Mouse (Mus musculus) neural tube, embryonic 12.5 days (tissue): ENCODE data around the gene AL732309.1. TPM values are rescaled to one million over a fixed set of nuclear protein-coding genes. Genes with fewer than 3 reads are reported as not detected.

Source experiments
- ATAC-seq: fragments of 200-750 bp; cut with Nextera tagmentation; 2 replicates; pipeline ENCODE4 v1.8.0; 2017; ENCODE audit warnings: low read depth, mild to moderate bottlenecking, moderate TSS enrichment, moderate library complexity; ENCODE audit not compliant: low FRiP score
- H3K27ac ChIP-seq: fragments of 300-500 bp; sonication (generic); 2 replicates; pipeline ENCODE4 v1.5.1; 2016
- H3K27me3 ChIP-seq: fragments of 300-500 bp; sonication (generic); replicated peaks from 2 replicates; pipeline ENCODE4 v1.6.1; 2016; ENCODE audit warnings: mild to moderate bottlenecking
- H3K36me3 ChIP-seq: fragments of 300-500 bp; sonication (generic); 2 replicates; pipeline ENCODE4 v1.6.1; 2016; ENCODE audit warnings: mild to moderate bottlenecking
- H3K4me1 ChIP-seq: fragments of 300-500 bp; sonication (generic); 2 replicates; pipeline ENCODE4 v1.6.1; 2016
- H3K4me2 ChIP-seq: fragments of 300-500 bp; sonication (generic); replicated peaks from 2 replicates; pipeline ENCODE4 v1.6.1; 2016; ENCODE audit warnings: mild to moderate bottlenecking
- H3K4me3 ChIP-seq: fragments of 300-500 bp; sonication (generic); 2 replicates; pipeline ENCODE4 v1.5.1; 2016
- H3K9ac ChIP-seq: fragments of 300-500 bp; sonication (generic); 2 replicates; pipeline ENCODE4 v1.6.1; 2016; ENCODE audit warnings: mild to moderate bottlenecking
- H3K9me3 ChIP-seq: fragments of 300-500 bp; sonication (generic); 2 replicates; pipeline ENCODE4 v1.6.1; 2016; ENCODE audit warnings: mild to moderate bottlenecking
- WGBS: fragments of 180-500 bp; shearing (Covaris S2); methylation state at CpG from one replicate; pipeline ENCODE4 v1.1.7; 2016; 5-methylcytosine and 5-hydroxymethylcytosine counted together
- polyA plus RNA-seq: library from polyadenylated mRNA; unstranded; fragments of >200 nt; fragmentation: Nextera tagmentation; extraction: Ambion mirVana; gene quantifications from 2 replicates; pipeline ENCODE4 v1.2.1, GENCODE M21; 2016

AL732309.1 gene
- polyA plus RNA-seq, 1 experiment from 2014 or later, result 5.2 TPM

- ATAC-seq, result no peak
- H3K27ac ChIP-seq, result no peak overlapping the region
- H3K9ac ChIP-seq, result no peak overlapping the region
- peaks cover 3% of the 10 kb centered on the region; the same call in 1 of the 2 replicates for H3K4me1 ChIP-seq
- H3K27me3 ChIP-seq, result peaks cover 32% of the 10 kb centered on the region
- no peak overlapping the region for H3K4me2 ChIP-seq
- H3K9me3 ChIP-seq, result no peaks in the 10 kb centered on the region
- H3K4me3 ChIP-seq, result no peak overlapping the region
- H3K36me3 ChIP-seq, result peaks cover 51% of the 10 kb centered on the region
Measured at GRCm38 (mm10) chr2:25197946-25198345, 48.7 kb downstream of the AL732309.1 start.

- 22% methylated on average over 2 of the region's 2 CpGs for WGBS
- ATAC-seq, result no peak
- H3K9me3 ChIP-seq, result no peaks in the 10 kb centered on the region
- H3K27me3 ChIP-seq, result peaks cover 32% of the 10 kb centered on the region
- H3K4me2 ChIP-seq, result no peak overlapping the region
- H3K4me3 ChIP-seq, result no peak overlapping the region
- no peak overlapping the region for H3K27ac ChIP-seq
- peaks cover 3% of the 10 kb centered on the region; the same call in 1 of the 2 replicates for H3K4me1 ChIP-seq
- H3K9ac ChIP-seq, result no peak overlapping the region
- H3K36me3 ChIP-seq, result peaks cover 44% of the 10 kb centered on the region
Measured at GRCm38 (mm10) chr2:25197191-25197590, 49.5 kb downstream of the AL732309.1 start.

GRCm38 (mm10) chr2:25196172-25196954 lies 50.3 kb downstream of the AL732309.1 start, which contains the start of gene Tor4a:
TSS of gene Tor4a (minus strand) at chr2:25196886.
- no peak within 1 kb of the TSS for H3K27ac ChIP-seq
- peak within 1 kb of the TSS; percentile 21; the same call in 1 of the 2 replicates for H3K9ac ChIP-seq
- no peaks in the 10 kb centered on the region for H3K9me3 ChIP-seq
- peak within 1 kb of the TSS; percentile 40 for H3K4me2 ChIP-seq
- 14% methylated on average over 8 of the region's 8 CpGs for WGBS
- no peak for ATAC-seq
- peaks cover 3% of the 10 kb centered on the region; the same call in 1 of the 2 replicates for H3K4me1 ChIP-seq
- peaks cover 37% of the 10 kb centered on the region for H3K36me3 ChIP-seq
- no peak within 1 kb of the TSS for H3K4me3 ChIP-seq
- peaks cover 32% of the 10 kb centered on the region for H3K27me3 ChIP-seq

DNA sequence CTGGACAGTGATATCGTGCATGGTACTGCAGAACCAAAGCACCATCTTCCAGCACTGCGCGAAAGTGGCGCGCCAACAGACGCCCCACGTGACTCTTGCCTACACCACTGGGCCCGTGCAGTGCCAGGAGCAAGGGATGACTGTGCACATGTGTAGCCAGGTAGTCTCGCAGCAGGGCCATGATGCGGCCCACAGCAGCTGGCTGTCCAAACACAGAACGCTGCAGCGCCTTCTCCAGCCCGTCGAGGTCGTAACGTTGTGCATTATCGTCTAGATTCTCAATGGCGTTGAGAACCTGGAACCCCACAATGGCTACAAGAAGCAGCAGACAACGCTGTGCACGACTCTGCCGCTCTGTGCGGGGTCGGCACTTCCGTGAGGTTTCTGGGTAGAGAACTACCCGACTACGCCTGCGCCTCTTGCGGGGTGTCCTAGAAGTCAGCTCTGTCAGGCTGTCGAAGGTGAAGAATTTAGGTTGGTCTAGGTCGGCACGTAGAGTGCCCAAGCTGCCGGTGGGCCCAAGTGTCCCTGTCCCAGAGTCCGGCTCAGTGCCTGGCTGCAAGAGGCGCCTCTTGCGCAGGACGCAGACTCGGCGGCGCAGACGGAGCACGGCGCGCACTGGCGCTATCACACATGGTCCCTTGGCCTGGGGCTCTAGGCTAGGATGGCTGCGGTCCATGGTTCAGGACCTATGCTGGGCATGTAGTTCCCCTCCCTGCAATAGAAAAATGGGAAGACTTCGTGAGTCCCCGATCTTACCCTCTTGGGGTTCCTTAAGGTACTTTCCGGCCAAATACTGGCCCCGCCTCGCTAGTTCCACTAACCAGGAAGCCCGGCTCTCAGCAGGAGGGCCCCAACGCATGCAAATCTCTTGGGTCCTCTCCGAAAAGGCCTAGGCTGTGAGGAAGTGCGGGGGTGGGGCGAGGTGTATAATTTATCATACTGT lies 51.2 kb downstream of the AL732309.1 start:
- no peak overlapping the region for H3K27ac ChIP-seq
- no peak for ATAC-seq
- 21% methylated on average over 55 of the region's 55 CpGs for WGBS
- H3K4me1 ChIP-seq, result peaks cover 3% of the 10 kb centered on the region; the same call in 1 of the 2 replicates
- no peaks in the 10 kb centered on the region for H3K9me3 ChIP-seq
- peak overlapping the region; percentile 21; the same call in 1 of the 2 replicates for H3K9ac ChIP-seq
- peak overlapping the region; percentile 40 for H3K4me2 ChIP-seq
- no peak overlapping the region for H3K4me3 ChIP-seq
- H3K36me3 ChIP-seq, result peaks cover 28% of the 10 kb centered on the region
- H3K27me3 ChIP-seq, result peaks cover 32% of the 10 kb centered on the region

Other genes with a start within 250 kb of the AL732309.1 start
- gene Nsmf, start 192.5 kb downstream of the AL732309.1 start, polyA plus RNA-seq, result 114 and 120 TPM in 2 replicates
- gene Entpd8, start 166.6 kb downstream of the AL732309.1 start, polyA plus RNA-seq, result not detected in 2 replicates
- not detected in 2 replicates for gene Noxa1, start 151.7 kb downstream of the AL732309.1 start, polyA plus RNA-seq
- 96.8 and 97.4 TPM in 2 replicates for gene Nrarp, start 66.1 kb downstream of the AL732309.1 start, polyA plus RNA-seq
- gene Tor4a, start 50.0 kb downstream of the AL732309.1 start, polyA plus RNA-seq, result 1.5 and 1.8 TPM in 2 replicates
- gene Nelfb, start 35.4 kb downstream of the AL732309.1 start, polyA plus RNA-seq, result 104 and 106 TPM in 2 replicates
- gene Stpg3, start 32.2 kb downstream of the AL732309.1 start, polyA plus RNA-seq, result not detected in 2 replicates
- not detected in 2 replicates for gene Fam166a, start 28.1 kb downstream of the AL732309.1 start, polyA plus RNA-seq
- 424 and 437 TPM in 2 replicates for gene Tubb4b, start 22.2 kb downstream of the AL732309.1 start, polyA plus RNA-seq
- gene Slc34a3, start 12.5 kb downstream of the AL732309.1 start, polyA plus RNA-seq, result not detected in 2 replicates
- not detected in 2 replicates for gene Rnf224, start 10.1 kb downstream of the AL732309.1 start, polyA plus RNA-seq
- gene Rnf208, start 4.6 kb downstream of the AL732309.1 start, polyA plus RNA-seq, result 46.1 and 47.5 TPM in 2 replicates
- gene Cysrt1, start 4.4 kb downstream of the AL732309.1 start, polyA plus RNA-seq, result 0.30 TPM in 1 of 2 replicates, not detected in the other
- 20.3 and 22.4 TPM in 2 replicates for gene Tmem203, start 8.6 kb upstream of the AL732309.1 start, polyA plus RNA-seq
- 14.4 and 15.2 TPM in 2 replicates for gene Tprn, start 15.8 kb upstream of the AL732309.1 start, polyA plus RNA-seq
- gene Ssna1, start 25.6 kb upstream of the AL732309.1 start, polyA plus RNA-seq, result 201 and 204 TPM in 2 replicates
- 142 and 144 TPM in 2 replicates for gene Anapc2, start 25.6 kb upstream of the AL732309.1 start, polyA plus RNA-seq
- not detected in 2 replicates for gene Tmem210, start 41.3 kb upstream of the AL732309.1 start, polyA plus RNA-seq
- gene Lrrc26, start 43.1 kb upstream of the AL732309.1 start, polyA plus RNA-seq, result not detected in 2 replicates
- 8.1 and 11.3 TPM in 2 replicates for gene Grin1, start 72.3 kb upstream of the AL732309.1 start, polyA plus RNA-seq
- 70.3 and 71.7 TPM in 2 replicates for gene Man1b1, start 85.5 kb upstream of the AL732309.1 start, polyA plus RNA-seq
- gene Dpp7, start 109.5 kb upstream of the AL732309.1 start, polyA plus RNA-seq, result 21.2 and 24.5 TPM in 2 replicates
- gene Uap1l1, start 118.8 kb upstream of the AL732309.1 start, polyA plus RNA-seq, result 5.6 and 7.2 TPM in 2 replicates
- gene Sapcd2, start 125.5 kb upstream of the AL732309.1 start, polyA plus RNA-seq, result 38.1 and 39.5 TPM in 2 replicates
- 0.75 and 1.5 TPM in 2 replicates for gene Entpd2, start 149.0 kb upstream of the AL732309.1 start, polyA plus RNA-seq
- 241 and 266 TPM in 2 replicates for gene Npdc1, start 152.5 kb upstream of the AL732309.1 start, polyA plus RNA-seq
- gene Fut7, start 176.4 kb upstream of the AL732309.1 start, polyA plus RNA-seq, result 0.09 and 0.29 TPM in 2 replicates
- gene Abca2, start 181.8 kb upstream of the AL732309.1 start, polyA plus RNA-seq, result 10.0 and 10.2 TPM in 2 replicates
- 1.7 and 2.3 TPM in 2 replicates for gene Clic3, start 210.0 kb upstream of the AL732309.1 start, polyA plus RNA-seq
- gene Paxx, start 214.2 kb upstream of the AL732309.1 start, polyA plus RNA-seq, result 49.5 and 52.5 TPM in 2 replicates
- 1.1 and 1.4 TPM in 2 replicates for gene Ptgds, start 223.2 kb upstream of the AL732309.1 start, polyA plus RNA-seq
- not detected in 2 replicates for gene Lcn12, start 247.0 kb upstream of the AL732309.1 start, polyA plus RNA-seq